Mouse (Mus musculus): ENCODE data around the gene Frmpd2. TPM values are rescaled to one million over a fixed set of nuclear protein-coding genes. Genes with fewer than 3 reads are reported as not detected.

Gene Frmpd2
- polyA plus RNA-seq, 1 experiment from 2014 or later: not detected

- H3K9me3 ChIP-seq (replicated peaks): no peaks in the 10 kb centered on the region
- H3K4me3 ChIP-seq: no peak overlapping the region
- no peak for DNase-seq (ENCODE audit: low spot score)
- no peaks in the 10 kb centered on the region for H3K36me3 ChIP-seq
- H3K27me3 ChIP-seq (ENCODE audit: low read depth, poor library complexity, severe bottlenecking): no peaks in the 10 kb centered on the region
- no peak overlapping the region for H3K27ac ChIP-seq (replicated peaks)
- no peaks in the 10 kb centered on the region for H3K4me1 ChIP-seq
- 80% methylated on average over 3 of the region's 3 CpGs for WGBS
These were observed 50.0 kb downstream of the Frmpd2 start for GRCm38 (mm10) chr14:33521538-33521937.

GRCm38 (mm10) chr14:33525272-33525983 lies 53.9 kb downstream of the Frmpd2 start:
- no peaks in the 10 kb centered on the region for H3K9me3 ChIP-seq (replicated peaks)
- H3K4me3 ChIP-seq: no peak overlapping the region
- H3K27ac ChIP-seq (replicated peaks): no peak overlapping the region
- 73% methylated on average over 12 of the region's 12 CpGs for WGBS
- no peak for DNase-seq (ENCODE audit: low spot score)
- no peaks in the 10 kb centered on the region for H3K36me3 ChIP-seq
- H3K4me1 ChIP-seq: no peaks in the 10 kb centered on the region
- no peaks in the 10 kb centered on the region for H3K27me3 ChIP-seq (ENCODE audit: low read depth, poor library complexity, severe bottlenecking)

- 65% methylated on average over 2 of the region's 2 CpGs for WGBS
These were observed 55.1 kb downstream of the Frmpd2 start for GRCm38 (mm10) chr14:33526621-33527020.

GRCm38 (mm10) chr14:33527938-33528337 lies 56.4 kb downstream of the Frmpd2 start:
- WGBS: 68% methylated on average over 3 of the region's 3 CpGs
- no peaks in the 10 kb centered on the region for H3K36me3 ChIP-seq
- no peak overlapping the region for H3K27ac ChIP-seq (replicated peaks)
- no peaks in the 10 kb centered on the region for H3K4me1 ChIP-seq
- no peak for DNase-seq (ENCODE audit: low spot score)
- no peaks in the 10 kb centered on the region for H3K9me3 ChIP-seq (replicated peaks)
- no peak overlapping the region for H3K4me3 ChIP-seq
- H3K27me3 ChIP-seq (ENCODE audit: low read depth, poor library complexity, severe bottlenecking): no peaks in the 10 kb centered on the region

More at GRCm38 (mm10) chr14:33526621-33527020, 55.1 kb downstream of the Frmpd2 start:
- H3K4me1 ChIP-seq: no peaks in the 10 kb centered on the region
- no peaks in the 10 kb centered on the region for H3K9me3 ChIP-seq (replicated peaks)
- no peak overlapping the region for H3K27ac ChIP-seq (replicated peaks)
- H3K36me3 ChIP-seq: no peaks in the 10 kb centered on the region
- no peak overlapping the region for H3K4me3 ChIP-seq
- no peak for DNase-seq (ENCODE audit: low spot score)
- no peaks in the 10 kb centered on the region for H3K27me3 ChIP-seq (ENCODE audit: low read depth, poor library complexity, severe bottlenecking)

- H3K4me3 ChIP-seq: no peak overlapping the region
- H3K36me3 ChIP-seq: no peaks in the 10 kb centered on the region
- no peak overlapping the region for H3K27ac ChIP-seq (replicated peaks)
- no peak for DNase-seq (ENCODE audit: low spot score)
- no peaks in the 10 kb centered on the region for H3K4me1 ChIP-seq
- no peaks in the 10 kb centered on the region for H3K9me3 ChIP-seq (replicated peaks)
- H3K27me3 ChIP-seq (ENCODE audit: low read depth, poor library complexity, severe bottlenecking): no peaks in the 10 kb centered on the region
- 81% methylated on average over 8 of the region's 8 CpGs for WGBS
These were observed 59.9 kb downstream of the Frmpd2 start for GRCm38 (mm10) chr14:33531331-33531912.

GRCm38 (mm10) chr14:33532792-33533191 lies 61.3 kb downstream of the Frmpd2 start:
- no peaks in the 10 kb centered on the region for H3K9me3 ChIP-seq (replicated peaks)
- WGBS: 89% methylated on average over 5 of the region's 5 CpGs

GRCm38 (mm10) chr14:33533516-33533915 lies 62.0 kb downstream of the Frmpd2 start:
- Histone ChIP-seq H3K4me3 (no peak overlapping the region), H3K36me3 (no peaks in the 10 kb centered on the region), H3K4me1 (no peaks in the 10 kb centered on the region), H3K27me3 (ENCODE audit: low read depth, poor library complexity, severe bottlenecking) (no peaks in the 10 kb centered on the region), H3K27ac (replicated peaks) (no peak overlapping the region), H3K9me3 (replicated peaks) (no peaks in the 10 kb centered on the region)
- WGBS: 62% methylated on average over 1 of the region's 1 CpGs
- DNase-seq (ENCODE audit: low spot score): no peak

More at GRCm38 (mm10) chr14:33532792-33533191, 61.3 kb downstream of the Frmpd2 start:
- Histone ChIP-seq H3K27ac (replicated peaks) (no peak overlapping the region), H3K4me3 (no peak overlapping the region), H3K27me3 (ENCODE audit: low read depth, poor library complexity, severe bottlenecking) (no peaks in the 10 kb centered on the region), H3K36me3 (no peaks in the 10 kb centered on the region), H3K4me1 (no peaks in the 10 kb centered on the region)
- DNase-seq (ENCODE audit: low spot score): no peak

- Histone ChIP-seq H3K4me1 (no peaks in the 10 kb centered on the region), H3K27me3 (ENCODE audit: low read depth, poor library complexity, severe bottlenecking) (no peaks in the 10 kb centered on the region), H3K4me3 (no peak overlapping the region), H3K27ac (replicated peaks) (no peak overlapping the region), H3K9me3 (replicated peaks) (no peaks in the 10 kb centered on the region), H3K36me3 (no peaks in the 10 kb centered on the region)
- no peak for DNase-seq (ENCODE audit: low spot score)
- 84% methylated on average over 6 of the region's 6 CpGs for WGBS
These were observed 63.8 kb downstream of the Frmpd2 start for GRCm38 (mm10) chr14:33535317-33535716.

- Histone ChIP-seq H3K9me3 (replicated peaks) (no peaks in the 10 kb centered on the region), H3K27ac (replicated peaks) (no peak overlapping the region), H3K4me1 (no peaks in the 10 kb centered on the region), H3K27me3 (ENCODE audit: low read depth, poor library complexity, severe bottlenecking) (no peaks in the 10 kb centered on the region), H3K4me3 (no peak overlapping the region), H3K36me3 (no peaks in the 10 kb centered on the region)
- 85% methylated on average over 7 of the region's 7 CpGs for WGBS
- no peak for DNase-seq (ENCODE audit: low spot score)
These were observed 68.2 kb downstream of the Frmpd2 start for GRCm38 (mm10) chr14:33539559-33540167.

GRCm38 (mm10) chr14:33545565-33546143 lies 74.2 kb downstream of the Frmpd2 start:
- no peak overlapping the region for H3K27ac ChIP-seq (replicated peaks)
- no peak overlapping the region for H3K4me3 ChIP-seq
- no peaks in the 10 kb centered on the region for H3K9me3 ChIP-seq (replicated peaks)
- no peaks in the 10 kb centered on the region for H3K27me3 ChIP-seq (ENCODE audit: low read depth, poor library complexity, severe bottlenecking)
- 91% methylated on average over 8 of the region's 8 CpGs for WGBS
- H3K36me3 ChIP-seq: no peaks in the 10 kb centered on the region
- H3K4me1 ChIP-seq: no peaks in the 10 kb centered on the region
- no peak for DNase-seq (ENCODE audit: low spot score)

GRCm38 (mm10) chr14:33548650-33549049 lies 77.2 kb downstream of the Frmpd2 start:
- Histone ChIP-seq H3K9me3 (replicated peaks) (no peaks in the 10 kb centered on the region), H3K36me3 (no peaks in the 10 kb centered on the region), H3K27ac (replicated peaks) (no peak overlapping the region), H3K27me3 (ENCODE audit: low read depth, poor library complexity, severe bottlenecking) (no peaks in the 10 kb centered on the region), H3K4me1 (no peaks in the 10 kb centered on the region), H3K4me3 (no peak overlapping the region)
- DNase-seq (ENCODE audit: low spot score): no peak
- WGBS: 87% methylated on average over 3 of the region's 3 CpGs

- DNase-seq (ENCODE audit: low spot score): no peak
- H3K27me3 ChIP-seq (ENCODE audit: low read depth, poor library complexity, severe bottlenecking): no peaks in the 10 kb centered on the region
- H3K9me3 ChIP-seq (replicated peaks): no peaks in the 10 kb centered on the region
- H3K27ac ChIP-seq (replicated peaks): no peak overlapping the region
- H3K4me3 ChIP-seq: no peak overlapping the region
- no peaks in the 10 kb centered on the region for H3K4me1 ChIP-seq
- H3K36me3 ChIP-seq: no peaks in the 10 kb centered on the region
- WGBS: 88% methylated on average over 6 of the region's 6 CpGs
These were observed 78.4 kb downstream of the Frmpd2 start for GRCm38 (mm10) chr14:33549856-33550255.

GRCm38 (mm10) chr14:33570737-33571136 lies 99.2 kb downstream of the Frmpd2 start:
- H3K4me3 ChIP-seq: no peak overlapping the region
- 0 out of 2 replicates have a peak overlapping the region, but pooled peaks have one; percentile 23 for H3K27ac ChIP-seq (replicated peaks)
- DNase-seq (ENCODE audit: low spot score): no peak
- no peaks in the 10 kb centered on the region for H3K27me3 ChIP-seq (ENCODE audit: low read depth, poor library complexity, severe bottlenecking)
- no peaks in the 10 kb centered on the region for H3K36me3 ChIP-seq
- 24% methylated on average over 6 of the region's 6 CpGs for WGBS
- peaks cover 27% of the 10 kb centered on the region for H3K4me1 ChIP-seq
- no peaks in the 10 kb centered on the region for H3K9me3 ChIP-seq (replicated peaks)
